Mouse (Mus musculus): ENCODE data around the gene Gm20509. TPM values are rescaled to one million over a fixed set of nuclear protein-coding genes. Genes with fewer than 3 reads are reported as not detected.
A peak's percentile ranks its signal among the peaks of the same experiment; 100 is the strongest.

Gene Gm20509
- total and polyA plus RNA-seq, 3 experiments = not detected

GRCm38 (mm10) chr9:73090121-73090520 is 12.1 kb upstream of the Gm20509 start:
- Histone ChIP-seq H3K9ac (ENCODE audit: low read depth, low read length) (no peak overlapping the region), H3K27ac (no peak overlapping the region), H3K36me3 (ENCODE audit: control insufficient read depth, insufficient read depth, low read length) (no peaks in the 10 kb centered on the region), H3K79me2 (replicated peaks; ENCODE audit: control insufficient read depth, insufficient read depth, low read length) (no peaks in the 10 kb centered on the region), H3K4me1 (ENCODE audit: control insufficient read depth, insufficient read depth, low read length) (no peaks in the 10 kb centered on the region), H3K27me3 (ENCODE audit: control insufficient read depth, insufficient read depth, low read length) (no peaks in the 10 kb centered on the region), H3K4me3 (no peak overlapping the region)
- WGBS = 68% methylated on average over 10 of the region's 10 CpGs
- TF ChIP-seq CTCF (IDR thresholded peaks at IDR 0.05) = no peak
- no peak for TF ChIP-seq EP300 (IDR thresholded peaks at IDR 0.05; ENCODE audit: insufficient read depth, low read depth, low read length)
- no peak for TF ChIP-seq POLR2A (IDR thresholded peaks at IDR 0.05; ENCODE audit: insufficient read depth, low read depth, low read length)
- DNase-seq = no peak
- intact Hi-C loops (cut with DNase I) = loop anchor here (2.0 to 5.0 kb wide), 2 partner anchors 121 to 323 kb away; no protein-coding TSS in a partner anchor

DNA sequence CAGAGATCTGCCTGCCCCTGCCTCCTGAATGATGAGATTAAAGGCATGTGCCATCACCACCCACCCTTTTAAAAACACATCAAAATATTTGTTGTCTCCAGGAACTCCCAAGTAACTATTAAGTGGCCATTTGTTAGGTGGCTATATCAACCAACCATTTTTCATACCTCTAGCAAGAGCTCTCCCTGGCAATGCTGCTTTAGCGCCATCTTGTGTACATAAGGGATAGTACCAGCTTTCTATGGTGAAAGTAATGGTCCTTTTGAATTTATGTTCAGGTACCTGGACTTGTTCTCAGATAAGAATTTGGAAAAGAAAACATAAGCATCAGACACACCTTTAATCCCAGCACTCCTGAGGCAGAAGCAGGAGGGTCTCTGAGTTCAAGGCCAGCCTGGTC is 10.5 kb upstream of the Gm20509 start:
- no peaks in the 10 kb centered on the region for H3K27me3 ChIP-seq (ENCODE audit: control insufficient read depth, insufficient read depth, low read length)
- H3K79me2 ChIP-seq (replicated peaks; ENCODE audit: control insufficient read depth, insufficient read depth, low read length) = no peaks in the 10 kb centered on the region
- WGBS = 3% methylated on average over 1 of the region's 1 CpGs
- TF ChIP-seq CTCF (IDR thresholded peaks at IDR 0.05) (peak; percentile 98), POLR2A (IDR thresholded peaks at IDR 0.05; ENCODE audit: insufficient read depth, low read depth, low read length) (no peak), EP300 (IDR thresholded peaks at IDR 0.05; ENCODE audit: insufficient read depth, low read depth, low read length) (no peak)
- H3K4me3 ChIP-seq = no peak overlapping the region
- H3K27ac ChIP-seq = no peak overlapping the region
- H3K36me3 ChIP-seq (ENCODE audit: control insufficient read depth, insufficient read depth, low read length) = no peaks in the 10 kb centered on the region
- H3K4me1 ChIP-seq (ENCODE audit: control insufficient read depth, insufficient read depth, low read length) = no peaks in the 10 kb centered on the region
- intact Hi-C loops (cut with DNase I) = loop anchor here (1.0 to 5.0 kb wide), 3 partner anchors 47 to 324 kb away; partner anchors contain the start of gene Rab27a
- no peak for DNase-seq
- H3K9ac ChIP-seq (ENCODE audit: low read depth, low read length) = no peak overlapping the region

DNA sequence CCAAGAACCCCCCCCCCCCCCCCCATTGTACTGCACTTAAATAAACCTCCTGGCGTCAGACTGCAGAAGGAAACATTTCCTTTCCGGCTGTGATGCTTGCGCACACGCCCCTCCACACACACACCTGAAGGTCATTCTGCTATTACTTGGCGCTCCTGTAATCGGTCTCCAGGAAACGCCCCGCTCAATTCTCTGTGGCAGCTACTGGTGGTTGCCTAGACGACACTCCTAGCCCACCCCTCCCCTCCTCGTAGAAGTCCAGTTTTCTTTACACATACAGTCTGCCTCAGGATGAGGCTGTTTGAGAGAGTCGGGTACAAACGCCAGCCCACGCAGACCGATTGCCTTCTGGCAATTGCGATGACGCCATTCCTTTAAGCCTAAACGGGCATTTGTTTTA is 7.7 kb upstream of the Gm20509 start:
- Histone ChIP-seq H3K4me1 (ENCODE audit: control insufficient read depth, insufficient read depth, low read length) (no peaks in the 10 kb centered on the region), H3K9ac (ENCODE audit: low read depth, low read length) (no peak overlapping the region), H3K27me3 (ENCODE audit: control insufficient read depth, insufficient read depth, low read length) (no peaks in the 10 kb centered on the region), H3K79me2 (replicated peaks; ENCODE audit: control insufficient read depth, insufficient read depth, low read length) (no peaks in the 10 kb centered on the region), H3K36me3 (ENCODE audit: control insufficient read depth, insufficient read depth, low read length) (no peaks in the 10 kb centered on the region), H3K27ac (no peak overlapping the region), H3K4me3 (no peak overlapping the region)
- 35% methylated on average over 17 of the region's 17 CpGs for WGBS
- TF ChIP-seq EP300 (IDR thresholded peaks at IDR 0.05; ENCODE audit: insufficient read depth, low read depth, low read length) (no peak), POLR2A (IDR thresholded peaks at IDR 0.05; ENCODE audit: insufficient read depth, low read depth, low read length) (no peak), CTCF (IDR thresholded peaks at IDR 0.05) (no peak)
- no peak for DNase-seq
- intact Hi-C loops (cut with DNase I) = loop anchor here (5.0 kb wide), 1 partner anchor 327 kb away; no protein-coding TSS in a partner anchor

DNA sequence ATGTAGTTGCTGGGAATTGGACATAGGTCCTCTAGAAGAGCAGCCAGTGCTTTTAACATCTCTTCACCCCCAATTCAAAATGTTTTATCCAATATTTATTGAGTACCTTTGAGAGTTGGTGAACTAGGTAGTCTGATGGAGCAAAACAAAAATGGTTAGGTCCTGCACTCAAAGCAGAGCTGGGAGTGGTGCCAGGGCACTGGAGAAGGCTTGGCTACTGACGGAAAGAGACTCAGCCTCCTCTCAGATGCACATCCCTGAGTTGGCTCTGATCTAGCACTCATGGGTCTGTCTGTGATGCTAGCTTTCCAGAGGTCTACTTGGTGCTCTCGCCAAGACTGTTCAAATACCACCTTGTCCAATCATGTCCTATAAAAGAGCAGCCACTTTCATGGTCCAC is 4.4 kb upstream of the Gm20509 start:
- TF ChIP-seq EP300 (IDR thresholded peaks at IDR 0.05; ENCODE audit: insufficient read depth, low read depth, low read length) (no peak), CTCF (IDR thresholded peaks at IDR 0.05) (no peak), POLR2A (IDR thresholded peaks at IDR 0.05; ENCODE audit: insufficient read depth, low read depth, low read length) (no peak)
- no peak for DNase-seq
- no peaks in the 10 kb centered on the region for H3K27me3 ChIP-seq (ENCODE audit: control insufficient read depth, insufficient read depth, low read length)
- no peak overlapping the region for H3K27ac ChIP-seq
- H3K9ac ChIP-seq (ENCODE audit: low read depth, low read length) = no peak overlapping the region
- H3K79me2 ChIP-seq (replicated peaks; ENCODE audit: control insufficient read depth, insufficient read depth, low read length) = no peaks in the 10 kb centered on the region
- intact Hi-C loops (cut with DNase I) = no loop called here
- WGBS = 56% methylated on average over 2 of the region's 2 CpGs
- H3K4me1 ChIP-seq (ENCODE audit: control insufficient read depth, insufficient read depth, low read length) = no peaks in the 10 kb centered on the region
- no peaks in the 10 kb centered on the region for H3K36me3 ChIP-seq (ENCODE audit: control insufficient read depth, insufficient read depth, low read length)
- H3K4me3 ChIP-seq = no peak overlapping the region

DNA sequence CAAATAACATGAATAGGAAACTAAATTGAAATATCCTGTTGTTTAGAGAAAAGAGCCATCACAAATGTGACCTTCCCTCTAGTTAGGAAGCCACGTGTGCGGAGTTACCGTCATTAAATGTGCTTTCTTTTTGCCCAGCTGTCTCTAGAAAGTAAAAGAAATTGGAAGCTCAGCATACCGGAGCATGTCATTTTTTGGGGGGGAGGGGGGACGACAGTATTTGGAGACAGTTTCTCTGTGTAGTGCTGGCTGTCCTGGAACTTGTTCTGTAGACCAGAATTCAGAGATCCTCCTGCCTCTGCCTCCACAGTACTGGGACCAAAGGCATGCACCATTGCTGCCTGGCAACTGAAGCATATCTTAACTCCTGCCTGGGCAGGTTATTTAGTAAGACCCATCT is 734 bp upstream of the Gm20509 start, which contains the start of gene Khdc3:
Gene Khdc3, plus strand, starts transcription at position 301 of the 400 bp plus-strand sequence.
- WGBS = 84% methylated on average over 5 of the region's 5 CpGs
- Histone ChIP-seq H3K27me3 (ENCODE audit: control insufficient read depth, insufficient read depth, low read length) (peaks cover 3% of the 10 kb centered on the region; the same call in 1 of the 2 replicates), H3K4me1 (ENCODE audit: control insufficient read depth, insufficient read depth, low read length) (no peaks in the 10 kb centered on the region), H3K4me3 (no peak within 1 kb of the TSS), H3K36me3 (ENCODE audit: control insufficient read depth, insufficient read depth, low read length) (no peaks in the 10 kb centered on the region), H3K27ac (no peak within 1 kb of the TSS), H3K9ac (ENCODE audit: low read depth, low read length) (no peak within 1 kb of the TSS), H3K79me2 (replicated peaks; ENCODE audit: control insufficient read depth, insufficient read depth, low read length) (no peaks in the 10 kb centered on the region)
- no peak for TF ChIP-seq CTCF (IDR thresholded peaks at IDR 0.05)
- TF ChIP-seq EP300 (IDR thresholded peaks at IDR 0.05; ENCODE audit: insufficient read depth, low read depth, low read length) = no peak
- TF ChIP-seq POLR2A (IDR thresholded peaks at IDR 0.05; ENCODE audit: insufficient read depth, low read depth, low read length) = no peak
- no peak for DNase-seq
- intact Hi-C loops (cut with DNase I) = no loop called here

DNA sequence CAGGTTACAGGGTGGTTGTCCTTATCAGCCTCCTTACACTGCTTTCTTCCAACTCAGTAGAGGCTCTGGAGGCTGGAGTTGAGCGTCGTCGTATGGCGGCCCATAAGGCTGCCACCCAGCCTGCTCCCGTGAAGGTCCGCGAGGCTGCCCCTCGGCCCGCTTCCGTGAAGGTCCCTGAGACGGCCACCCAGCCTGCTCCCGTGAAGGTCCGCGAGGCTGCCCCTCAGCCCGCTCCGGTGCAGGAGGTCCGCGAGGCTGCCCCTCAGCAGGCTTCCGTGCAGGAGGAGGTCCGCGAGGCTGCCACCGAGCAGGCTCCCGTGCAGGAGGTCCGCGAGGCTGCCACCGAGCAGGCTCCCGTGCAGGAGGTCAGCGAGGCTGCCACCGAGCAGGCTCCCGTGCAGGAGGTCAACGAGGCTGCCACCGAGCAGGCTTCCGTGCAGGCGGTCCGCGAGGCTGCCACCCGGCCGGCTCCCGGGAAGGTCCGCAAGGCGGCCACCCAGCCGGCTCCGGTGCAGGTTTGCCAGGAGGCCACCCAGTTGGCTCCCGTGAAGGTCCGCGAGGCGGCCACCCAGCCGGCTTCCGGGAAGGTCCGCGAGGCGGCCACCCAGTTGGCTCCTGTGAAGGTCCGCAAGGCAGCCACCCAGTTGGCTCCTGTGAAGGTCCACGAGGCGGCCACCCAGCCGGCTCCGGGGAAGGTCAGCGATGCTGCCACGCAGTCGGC is 1.0 kb downstream of the Gm20509 start:
- TF ChIP-seq EP300 (IDR thresholded peaks at IDR 0.05; ENCODE audit: insufficient read depth, low read depth, low read length) (no peak), CTCF (IDR thresholded peaks at IDR 0.05) (no peak), POLR2A (IDR thresholded peaks at IDR 0.05; ENCODE audit: insufficient read depth, low read depth, low read length) (no peak)
- WGBS = 6% methylated on average over 60 of the region's 60 CpGs
- peak overlapping the region; percentile 77 for H3K9ac ChIP-seq (ENCODE audit: low read depth, low read length)
- intact Hi-C loops (cut with DNase I) = no loop called here
- no peaks in the 10 kb centered on the region for H3K4me1 ChIP-seq (ENCODE audit: control insufficient read depth, insufficient read depth, low read length)
- peak; percentile 56 to 61 for DNase-seq
- H3K79me2 ChIP-seq (replicated peaks; ENCODE audit: control insufficient read depth, insufficient read depth, low read length) = no peaks in the 10 kb centered on the region
- peaks cover 3% of the 10 kb centered on the region; the same call in 1 of the 2 replicates for H3K27me3 ChIP-seq (ENCODE audit: control insufficient read depth, insufficient read depth, low read length)
- H3K4me3 ChIP-seq = peak overlapping the region; percentile 46
- no peaks in the 10 kb centered on the region for H3K36me3 ChIP-seq (ENCODE audit: control insufficient read depth, insufficient read depth, low read length)
- no peak overlapping the region for H3K27ac ChIP-seq
